Mouse (Mus musculus): ENCODE data around the gene Zmiz1.

The Zmiz1 gene

DNA sequence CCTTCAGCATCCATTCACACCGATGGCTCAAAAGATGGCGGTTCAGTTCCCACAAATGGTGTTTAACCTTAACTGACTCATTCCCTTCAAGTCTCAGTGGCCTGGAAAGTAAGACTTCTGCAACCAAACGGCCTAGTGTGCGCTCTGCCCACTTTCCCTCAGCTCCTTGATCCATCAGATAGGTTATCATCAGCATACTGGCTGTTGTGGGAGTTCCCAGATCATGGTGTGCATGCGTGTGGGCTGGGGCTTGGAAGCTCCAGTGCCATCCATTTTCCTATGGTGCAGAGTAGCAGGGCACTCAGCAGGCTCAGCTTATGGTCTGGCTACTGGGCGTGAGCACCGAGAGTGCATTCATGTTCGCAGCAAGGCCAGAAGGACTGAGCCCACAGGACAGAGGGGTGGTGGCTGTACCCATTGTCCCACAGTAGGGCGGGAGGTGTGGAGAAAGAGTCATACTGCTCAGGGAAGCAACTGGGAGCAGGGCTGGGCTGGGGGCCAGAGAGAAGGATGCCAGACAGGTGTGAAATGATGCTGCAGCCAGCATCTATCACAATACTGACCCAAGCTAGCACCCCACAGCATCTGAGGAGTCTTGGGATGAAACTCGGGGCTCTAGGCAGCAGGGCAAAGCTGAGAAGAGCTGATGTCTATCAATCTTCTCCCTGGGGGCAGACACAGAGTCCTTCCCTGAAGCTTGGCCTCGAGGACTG lies 33.7 kb downstream of the Zmiz1 start:
- no peak for DNase-seq (ENCODE audit: low spot score)

DNA sequence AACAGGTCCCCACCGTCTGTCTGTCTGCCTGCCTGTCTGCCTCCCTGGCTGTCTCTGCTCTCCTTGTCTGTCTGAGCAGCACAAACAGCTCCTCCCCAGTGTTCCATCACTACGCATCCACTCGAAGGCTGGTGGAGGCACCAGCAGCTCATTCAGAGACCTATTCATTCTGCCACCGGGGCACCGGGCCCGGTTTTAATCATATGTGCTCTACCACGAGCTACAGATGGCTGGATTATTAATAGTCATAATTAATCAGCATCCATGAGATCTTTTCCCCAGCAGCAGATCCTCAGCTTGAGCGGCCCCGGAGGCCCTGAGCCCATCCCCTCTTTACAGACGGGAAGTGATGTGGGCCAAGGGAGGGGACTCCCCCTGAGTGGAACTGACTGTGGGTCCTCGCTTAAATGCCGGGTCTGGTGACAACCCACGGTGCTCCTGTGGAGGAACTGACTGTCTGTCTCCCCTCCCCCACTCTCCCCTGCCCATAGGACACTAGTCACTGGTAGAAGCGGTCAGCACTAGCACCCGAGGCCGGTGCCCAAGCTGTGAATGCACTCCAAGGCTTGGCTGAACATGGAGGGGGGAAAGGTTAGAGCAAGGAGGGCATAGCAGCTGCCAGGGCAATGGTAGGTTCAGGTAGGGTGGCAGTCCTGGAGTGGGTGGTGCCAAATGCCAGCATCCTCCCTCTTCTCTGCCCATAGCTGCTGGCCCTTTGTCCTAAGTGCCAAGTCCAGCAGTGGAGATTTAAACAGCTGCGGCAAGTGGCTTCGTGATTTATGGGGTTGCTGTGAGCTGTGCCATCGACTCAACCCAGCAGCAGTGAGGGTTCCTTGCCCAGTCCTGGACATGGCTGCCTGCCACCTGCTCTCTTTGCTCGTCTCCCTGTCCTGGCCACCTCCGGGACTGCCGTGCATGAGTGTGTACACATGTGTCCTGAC lies 34.6 kb downstream of the Zmiz1 start:
- no peak for DNase-seq (ENCODE audit: low spot score)

DNA sequence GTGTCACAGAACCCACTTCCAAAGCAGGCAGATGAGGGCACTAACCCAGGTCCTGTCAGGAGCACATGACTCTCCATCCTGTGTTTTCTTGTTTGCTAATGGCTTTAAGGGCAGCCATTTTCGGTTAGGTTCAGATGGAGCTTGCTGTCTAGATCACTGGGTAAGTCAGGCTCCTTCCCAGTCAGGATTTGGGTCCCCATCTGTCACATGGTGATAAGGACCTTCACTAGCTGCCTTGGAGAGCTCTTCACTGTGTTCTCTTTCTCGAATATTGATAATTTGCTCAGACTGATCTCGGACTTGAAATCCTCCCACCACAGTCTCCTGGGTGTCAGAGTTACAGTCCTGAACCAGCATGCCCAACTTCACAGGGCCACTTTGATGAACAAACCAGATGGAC lies 35.8 kb downstream of the Zmiz1 start:
- no peak for DNase-seq (ENCODE audit: low spot score)

DNA sequence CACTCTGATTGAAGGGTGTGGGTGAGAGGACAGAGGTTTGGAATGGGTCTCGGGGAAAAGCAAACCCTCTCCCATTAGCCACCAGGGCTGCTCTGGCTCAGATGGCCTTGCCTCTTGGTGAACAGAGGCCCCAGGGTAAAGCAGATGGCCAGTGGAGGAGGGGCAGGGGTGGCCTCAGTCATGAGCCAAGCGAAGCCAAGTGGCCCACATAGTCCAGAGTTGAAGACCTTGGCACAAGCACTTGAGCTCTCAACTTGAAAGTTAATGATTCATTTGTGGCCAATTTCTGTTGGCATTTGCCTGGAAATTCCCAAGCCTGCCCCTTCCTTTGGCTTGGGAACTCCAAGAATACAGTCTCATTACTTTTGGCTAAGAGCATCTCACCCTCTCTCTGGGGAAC lies 37.1 kb downstream of the Zmiz1 start:
- DNase-seq (ENCODE audit: low spot score): no peak

DNA sequence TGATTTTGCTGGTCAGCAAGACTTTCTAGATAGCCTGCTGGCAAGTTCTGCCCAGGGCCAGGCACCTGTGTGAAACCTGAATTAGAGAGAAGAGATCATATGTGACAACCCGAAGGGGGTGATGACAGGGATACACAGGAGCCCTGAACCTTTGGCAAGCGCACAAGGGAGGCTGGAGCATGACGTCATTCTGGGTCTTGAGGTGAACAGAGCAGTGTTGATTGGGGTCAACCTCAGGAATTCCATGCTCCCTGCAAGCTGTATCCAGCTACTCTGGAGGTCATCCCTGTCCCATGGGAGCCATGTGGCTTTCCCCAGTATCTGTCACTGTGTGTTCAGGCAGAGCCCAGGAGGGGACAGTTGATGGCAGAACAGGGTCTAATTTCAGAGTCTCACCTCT lies 38.0 kb downstream of the Zmiz1 start:
- no peak for DNase-seq (ENCODE audit: low spot score)

DNA sequence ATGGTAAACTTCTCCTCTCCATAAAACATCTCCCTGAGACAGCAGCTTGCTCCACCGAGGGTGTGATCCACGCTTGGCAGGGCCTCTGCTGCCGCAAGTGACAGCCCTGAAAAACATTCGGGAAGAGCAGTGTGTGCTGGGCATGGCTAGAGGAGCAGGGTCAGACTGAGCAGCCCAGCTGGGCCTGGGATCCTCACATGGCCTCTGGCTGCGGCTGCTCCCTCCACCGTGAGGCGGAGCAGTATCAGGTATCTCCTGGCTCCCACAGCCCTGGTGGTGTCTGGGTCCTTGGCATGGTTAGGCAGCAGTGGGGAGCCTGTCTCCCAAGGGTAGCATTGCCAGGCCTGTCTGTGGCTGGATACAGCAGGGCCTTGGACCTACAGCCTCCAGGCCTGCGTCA lies 38.6 kb downstream of the Zmiz1 start:
- no peak for DNase-seq (ENCODE audit: low spot score)

DNA sequence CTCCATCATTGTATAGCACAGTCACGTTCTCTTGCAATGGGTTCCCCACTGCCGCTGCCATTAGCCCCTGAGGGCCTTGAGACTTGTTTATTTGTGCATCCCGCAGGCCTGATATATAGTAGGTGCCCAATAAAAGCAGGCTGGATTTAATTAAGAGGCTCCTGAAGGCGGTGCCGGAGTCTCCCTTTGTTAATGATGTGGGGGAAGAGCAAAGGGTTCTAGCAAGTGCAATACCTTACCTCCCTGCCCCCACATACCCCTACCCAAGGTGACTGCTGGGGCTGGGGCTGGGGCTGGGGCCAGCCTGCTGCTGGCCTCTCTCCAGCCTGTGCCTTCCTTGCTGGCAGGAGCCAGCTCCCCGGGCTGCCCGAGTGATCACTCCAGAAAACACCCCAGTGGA lies 39.4 kb downstream of the Zmiz1 start:
- DNase-seq (ENCODE audit: low spot score): no peak

DNA sequence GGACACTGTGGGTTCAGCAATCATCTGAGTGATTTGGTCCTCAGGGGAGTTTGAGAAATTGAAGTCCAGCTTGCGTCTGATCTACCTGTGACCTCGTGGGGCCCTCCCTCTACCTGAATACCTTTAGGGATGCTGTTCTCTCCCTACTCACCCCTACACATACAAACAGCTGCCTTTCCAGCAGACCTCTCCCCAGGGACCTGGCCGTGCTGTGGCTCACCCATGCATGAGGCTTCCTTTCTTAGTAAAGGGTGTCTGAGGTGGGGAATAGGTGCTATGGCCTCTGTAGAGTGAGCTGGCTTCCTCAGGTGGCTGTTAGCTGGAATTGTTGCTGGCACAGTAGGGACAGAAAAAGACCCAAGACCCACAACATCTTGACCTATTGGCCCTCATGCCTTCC lies 40.5 kb downstream of the Zmiz1 start:
- DNase-seq (ENCODE audit: low spot score): no peak

DNA sequence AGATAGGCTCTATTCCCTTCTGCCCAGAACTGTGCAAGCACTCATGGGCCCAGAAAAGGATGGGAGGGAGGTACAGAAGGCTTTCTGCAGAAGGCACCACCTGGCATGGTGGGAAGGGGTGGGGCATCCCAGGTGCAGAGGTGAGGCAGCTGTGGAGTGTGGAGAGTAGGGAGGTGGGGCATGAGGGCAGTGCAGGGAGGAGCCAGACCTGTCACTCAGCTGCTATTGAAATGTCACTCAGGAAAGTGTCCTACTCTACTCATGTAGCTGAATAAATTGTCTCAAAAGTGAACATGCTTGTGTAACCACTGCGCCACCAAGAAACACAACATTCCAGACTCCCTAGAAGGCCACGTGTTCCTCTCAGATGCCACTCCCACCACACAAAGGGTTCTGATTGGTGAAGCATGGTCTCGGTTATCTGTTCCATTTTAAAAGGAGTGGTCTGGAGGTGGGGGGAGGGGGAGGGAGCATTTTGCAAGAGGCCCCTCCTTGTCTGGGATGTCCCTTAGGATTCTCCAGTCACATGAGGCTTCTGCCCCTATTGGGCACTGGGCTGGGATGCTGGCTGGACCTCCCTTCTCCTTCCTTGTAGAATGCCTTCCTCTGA lies 41.6 kb downstream of the Zmiz1 start:
- DNase-seq (ENCODE audit: low spot score): no peak

DNA sequence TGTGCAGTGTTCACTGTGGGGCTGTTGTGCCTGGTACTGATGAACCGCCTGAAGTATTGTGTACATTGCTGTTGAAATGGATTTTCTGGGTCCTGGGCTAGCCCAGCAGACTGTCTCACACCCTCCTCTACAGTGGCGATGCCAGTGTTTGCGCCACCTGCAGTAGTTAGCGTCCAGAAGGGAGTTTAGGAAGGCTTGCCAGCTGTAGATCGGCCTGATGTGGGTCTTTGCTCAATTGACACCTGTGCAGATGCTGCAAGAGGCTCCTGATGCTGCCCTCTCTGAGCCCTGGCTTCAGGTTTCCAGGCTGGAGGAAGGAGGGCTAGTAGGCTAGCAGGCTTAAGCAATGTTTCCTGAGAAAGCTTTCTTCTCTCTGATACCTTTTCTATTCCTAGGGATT lies 42.5 kb downstream of the Zmiz1 start:
- DNase-seq (ENCODE audit: low spot score): no peak

DNA sequence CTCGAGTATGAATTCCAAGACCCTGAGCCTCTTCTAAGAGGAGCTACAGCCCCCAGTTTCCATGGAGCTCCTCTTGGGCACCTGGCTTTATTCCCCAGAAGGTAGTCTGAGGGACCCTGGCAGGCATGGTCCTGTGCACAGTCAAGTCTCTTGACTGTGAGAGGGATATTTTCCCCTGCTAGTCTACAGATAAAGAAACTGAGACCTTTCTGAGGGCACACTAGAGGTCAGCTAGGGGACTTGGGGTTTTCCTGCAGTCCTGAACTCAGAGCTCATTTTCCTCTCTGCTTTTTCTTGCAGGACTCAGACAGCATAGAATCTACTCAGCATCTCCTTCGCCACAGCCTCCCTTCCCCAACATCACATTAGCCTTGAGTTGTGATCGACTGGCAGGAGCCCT lies 43.4 kb downstream of the Zmiz1 start:
- DNase-seq (ENCODE audit: low spot score): no peak

DNA sequence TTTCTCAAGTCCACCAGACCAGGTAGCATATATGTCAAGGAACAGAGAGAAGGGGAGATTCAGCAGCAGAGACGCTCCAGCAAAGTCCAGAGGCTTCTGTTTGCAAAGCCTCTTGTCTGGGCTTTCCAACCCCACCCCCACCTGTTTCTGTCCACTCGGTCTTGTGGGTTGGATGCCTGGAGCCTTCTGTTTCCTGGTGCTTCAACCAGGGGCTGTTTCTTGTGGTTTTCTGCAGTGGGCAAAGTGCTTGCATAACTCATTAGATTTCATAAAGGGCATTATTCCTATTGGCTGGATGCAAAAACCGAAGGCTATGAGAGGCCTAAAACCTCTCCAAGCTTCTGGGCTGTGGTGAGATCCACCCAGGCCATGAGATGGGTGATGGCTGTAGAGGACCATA lies 45.3 kb downstream of the Zmiz1 start:
- no peak for DNase-seq (ENCODE audit: low spot score)

DNA sequence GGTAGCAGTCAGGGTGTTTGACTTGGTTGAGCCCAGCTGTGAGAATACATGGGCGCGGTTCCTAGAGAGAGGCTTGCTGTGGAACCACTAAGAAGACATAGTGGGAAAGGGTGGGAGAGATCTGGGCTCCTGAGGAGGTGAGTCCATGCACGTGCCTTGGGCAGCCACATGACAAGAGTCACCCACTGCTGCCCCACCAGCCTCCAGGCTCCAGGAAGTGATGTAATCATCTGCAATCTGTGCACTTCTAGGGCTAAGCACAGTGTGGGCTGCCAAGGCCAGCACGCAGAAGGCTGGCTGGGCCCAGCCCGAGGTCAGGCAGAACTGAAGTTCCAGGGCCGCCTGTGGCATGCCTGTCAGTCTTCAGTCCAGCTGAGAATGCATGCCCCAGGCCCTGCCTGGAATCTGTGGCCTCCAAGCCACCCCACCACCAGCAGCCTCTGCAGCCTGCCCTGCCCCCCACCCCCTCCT lies 46.3 kb downstream of the Zmiz1 start:
- DNase-seq (ENCODE audit: low spot score): no peak

DNA sequence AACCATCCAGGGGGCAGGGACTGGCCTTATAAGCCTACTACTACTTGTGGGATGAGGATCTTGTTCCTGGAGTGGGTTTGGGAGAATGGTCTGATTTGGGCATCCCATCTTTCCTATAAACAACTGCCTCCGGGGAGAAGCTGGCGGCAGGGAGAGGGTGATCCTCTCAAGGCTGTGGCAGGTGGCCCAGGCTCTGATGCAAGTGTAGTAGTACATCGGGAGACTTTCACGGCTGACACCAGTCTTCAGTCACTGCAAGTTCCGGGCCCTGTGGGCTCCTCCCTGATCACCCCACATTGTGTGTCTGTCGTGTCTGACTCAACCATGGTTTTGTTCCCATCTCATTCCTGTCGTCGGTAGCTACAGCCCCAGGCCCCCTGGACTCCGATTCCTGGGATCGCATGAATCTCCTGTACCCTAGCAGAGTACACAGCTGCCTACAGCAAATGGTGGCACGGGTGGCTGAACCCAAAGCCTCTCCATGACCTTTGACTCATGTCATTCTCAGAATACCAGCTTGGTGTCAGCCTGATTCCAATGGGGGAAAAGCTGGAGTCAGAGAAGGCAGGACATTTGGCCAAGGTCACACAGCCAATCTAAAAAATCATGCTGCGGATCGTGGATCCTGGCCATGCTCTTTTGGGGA lies 49.2 kb downstream of the Zmiz1 start:
- DNase-seq (ENCODE audit: low spot score): no peak

DNA sequence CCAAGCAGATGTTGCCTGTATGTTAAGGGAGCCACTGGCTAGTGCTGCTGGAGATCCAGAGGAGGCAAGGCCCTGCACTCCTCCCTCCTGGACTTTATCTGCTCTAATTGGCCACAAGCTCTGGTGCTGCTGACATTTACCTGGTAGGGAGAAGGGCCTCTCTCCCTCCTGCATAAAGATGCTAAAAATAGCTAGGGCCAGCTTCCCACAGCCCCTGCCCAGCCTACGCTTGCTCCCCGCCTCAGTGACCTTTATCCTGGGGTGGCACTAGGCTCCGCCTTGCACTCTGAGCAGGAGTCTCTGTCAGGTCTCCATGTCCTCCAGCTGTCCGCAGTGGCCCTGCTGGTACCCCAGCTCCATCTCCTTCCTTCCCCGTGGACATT lies 49.8 kb downstream of the Zmiz1 start:
- no peak for DNase-seq (ENCODE audit: low spot score)

DNA sequence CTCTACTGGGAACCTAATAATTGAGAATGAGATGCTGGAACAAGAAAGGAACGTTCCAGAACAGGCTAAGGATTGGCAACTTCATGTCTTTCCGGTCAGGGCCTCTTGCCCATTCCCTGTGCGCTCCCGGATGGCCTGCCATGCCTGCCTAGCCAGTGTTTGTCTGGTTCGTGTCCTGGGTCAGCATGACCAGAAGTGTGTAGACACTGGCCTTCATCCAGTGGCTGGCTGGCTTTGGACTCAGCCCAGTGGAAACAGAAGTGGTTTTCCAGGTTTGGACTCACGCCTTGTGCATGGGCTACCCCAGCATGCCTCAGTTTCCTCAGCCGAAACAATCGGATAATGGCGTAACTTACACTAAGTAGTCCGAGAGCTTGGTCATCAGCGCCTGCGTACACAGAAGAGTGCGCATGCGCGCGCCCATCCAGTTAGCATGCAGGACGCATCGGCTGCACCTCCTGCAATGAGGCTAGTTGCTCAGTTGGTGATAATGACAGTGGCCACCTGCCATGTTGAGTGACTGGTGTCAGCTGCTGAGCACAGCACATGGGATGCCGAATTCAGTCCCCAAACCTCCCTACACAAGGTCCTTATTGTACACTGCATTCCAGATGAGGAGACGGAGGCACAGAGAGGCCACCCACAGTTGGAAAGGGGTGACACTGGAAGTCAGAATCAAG lies 50.6 kb downstream of the Zmiz1 start:
- DNase-seq (ENCODE audit: low spot score): no peak

DNA sequence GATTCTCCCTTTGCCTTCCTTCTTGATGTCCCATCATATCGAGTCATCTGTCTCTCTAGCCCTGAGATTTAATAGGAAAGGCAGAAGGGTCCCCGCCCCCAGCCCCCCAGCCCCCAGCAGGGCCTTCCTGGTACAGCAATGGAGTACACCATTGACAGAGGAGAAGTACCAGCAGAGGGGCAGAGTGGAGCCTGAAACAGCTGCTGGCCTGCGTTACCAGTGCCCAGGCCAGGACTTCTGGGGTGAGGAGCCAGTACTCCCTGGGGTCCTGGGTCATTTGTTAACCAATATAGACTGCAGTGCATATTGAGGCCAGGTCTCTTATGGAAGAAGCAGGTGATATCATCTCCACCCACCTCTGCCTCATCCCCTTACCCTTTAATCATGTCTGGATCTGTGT lies 51.4 kb downstream of the Zmiz1 start:
- DNase-seq (ENCODE audit: low spot score): no peak

DNA sequence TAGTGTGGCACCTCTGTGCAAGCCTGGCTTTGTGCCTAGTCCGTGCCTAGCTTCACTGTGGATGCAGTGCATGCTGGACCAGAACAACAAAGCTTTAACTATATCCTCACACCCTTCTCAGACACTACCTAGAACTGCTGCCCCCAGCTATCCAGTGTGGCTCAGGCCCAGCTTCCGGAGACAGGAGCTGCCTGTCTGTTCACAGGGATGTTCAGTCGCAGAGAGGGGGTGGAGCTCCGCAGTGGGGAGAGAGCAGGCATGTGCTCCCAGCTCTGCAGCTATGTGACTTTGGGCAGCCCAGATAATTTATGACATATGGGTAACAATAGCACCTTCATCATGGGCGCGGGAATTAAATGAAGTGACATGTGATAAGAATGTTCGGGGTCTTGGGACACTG lies 52.0 kb downstream of the Zmiz1 start:
- no peak for DNase-seq (ENCODE audit: low spot score)

DNA sequence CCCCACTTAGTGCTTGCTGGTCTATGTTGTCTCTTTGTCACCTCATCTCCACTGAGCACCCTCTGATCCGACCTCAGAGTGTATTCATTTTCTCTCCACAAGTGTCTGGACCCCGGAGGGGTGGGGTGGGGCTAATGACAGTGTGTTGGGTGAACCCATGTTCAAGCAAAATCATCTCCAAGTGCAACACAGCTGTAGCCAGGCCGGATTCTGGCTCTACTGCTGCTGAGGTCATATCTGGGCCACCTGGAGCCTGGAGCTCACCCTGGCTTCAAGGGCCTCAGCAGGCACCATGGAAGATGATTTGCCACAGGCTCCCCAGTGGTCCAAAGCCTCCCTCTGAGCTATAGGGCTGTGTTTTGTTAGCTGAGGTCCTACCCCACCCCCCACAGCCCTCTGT lies 52.6 kb downstream of the Zmiz1 start:
- DNase-seq (ENCODE audit: low spot score): no peak

DNA sequence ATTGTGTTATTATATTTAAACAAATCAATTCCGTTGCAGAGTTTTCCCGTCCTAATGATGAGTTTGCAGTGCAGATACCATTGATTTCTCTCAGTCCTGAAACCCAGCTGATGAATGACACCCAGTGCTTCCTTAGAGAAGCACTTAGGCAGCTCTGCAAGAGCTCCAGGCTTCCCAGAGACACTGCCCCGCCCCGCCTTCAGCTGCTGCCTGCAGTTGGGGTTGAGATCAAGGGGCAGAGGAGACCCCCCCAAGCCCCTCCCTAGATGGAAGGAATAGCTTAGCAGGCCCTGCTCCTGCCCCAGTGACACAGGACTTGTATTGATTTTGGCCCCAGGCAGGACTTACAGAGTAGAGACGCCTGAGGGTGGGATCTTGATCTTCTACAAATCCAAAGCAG lies 53.0 kb downstream of the Zmiz1 start:
- no peak for DNase-seq (ENCODE audit: low spot score)

DNA sequence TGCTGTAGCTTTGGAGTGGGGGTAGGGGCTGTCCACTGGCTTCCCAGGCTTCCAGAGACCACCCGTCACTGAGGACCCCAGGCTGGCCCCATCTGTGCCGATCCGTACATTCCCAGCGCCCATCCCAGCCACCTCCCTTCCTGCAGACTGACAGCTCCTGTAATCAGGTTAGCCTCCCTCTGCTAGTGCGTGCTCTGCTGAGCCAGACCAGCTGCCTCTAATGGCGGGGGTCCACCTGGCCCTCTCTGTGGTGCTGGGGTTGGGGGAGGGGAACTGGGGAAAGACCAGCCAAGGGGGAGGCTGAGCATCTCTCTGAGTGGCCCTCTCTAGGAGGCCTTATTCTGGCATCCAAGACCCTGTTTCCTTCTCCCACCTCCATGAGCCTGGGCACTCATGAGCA lies 53.8 kb downstream of the Zmiz1 start:
- no peak for DNase-seq (ENCODE audit: low spot score)

DNA sequence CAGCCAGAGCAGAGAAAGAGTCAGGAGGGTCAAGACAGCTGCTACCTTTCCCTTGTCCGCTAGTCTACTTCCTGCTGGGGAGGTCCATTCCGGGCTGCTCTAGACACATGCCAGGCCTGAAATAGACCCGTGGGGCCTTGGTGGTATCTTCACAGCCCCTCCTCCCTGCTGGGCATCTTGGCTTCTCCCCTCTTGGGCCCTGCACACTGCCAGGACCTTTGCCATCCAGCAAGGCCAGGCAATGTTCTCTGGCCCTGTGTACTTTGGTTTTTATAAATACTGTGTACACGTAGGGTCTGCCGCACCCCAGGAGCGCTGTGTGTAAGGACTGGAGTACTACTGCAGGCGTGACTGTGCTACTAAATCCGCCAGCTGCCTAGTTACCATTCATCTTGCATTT lies 54.5 kb downstream of the Zmiz1 start:
- DNase-seq (ENCODE audit: low spot score): no peak
